Mouse (Mus musculus) limb, embryonic 14.5 days (tissue): Measurements from ENCODE around the gene Scd3. TPM values are rescaled to one million over a fixed set of nuclear protein-coding genes. Genes with fewer than 3 reads are reported as not detected.

Experiments used
- ATAC-seq: fragments of 200-750 bp; cut with Nextera tagmentation; 2 replicates; pipeline ENCODE4 v1.8.0; 2017; ENCODE audit warnings: low read depth, moderate number of reproducible peaks, moderate TSS enrichment; ENCODE audit not compliant: low FRiP score
- DNase-seq: peaks from one replicate; pipeline ENCODE4 v3.0.0-alpha.2; 2015; ENCODE audit warnings: low spot score
- H3K27ac ChIP-seq: fragments of 300-500 bp; sonication (generic); replicated peaks from 2 replicates; pipeline ENCODE4 v1.5.1; 2014; ENCODE audit warnings: low read depth, mild to moderate bottlenecking, low read length, moderate library complexity, mixed read lengths
- H3K27me3 ChIP-seq: fragments of 300-500 bp; sonication (generic); 2 replicates; pipeline ENCODE4 v1.6.1; 2014; ENCODE audit warnings: low read length, mixed read lengths; ENCODE audit not compliant: control insufficient read depth, insufficient read depth
- H3K36me3 ChIP-seq: fragments of 300-500 bp; sonication (generic); 2 replicates; pipeline ENCODE4 v1.6.1; 2014; ENCODE audit warnings: mild to moderate bottlenecking, low read length, moderate library complexity, mixed read lengths; ENCODE audit not compliant: control insufficient read depth, insufficient read depth
- H3K4me1 ChIP-seq: fragments of 300-500 bp; sonication (generic); 2 replicates; pipeline ENCODE4 v1.6.1; 2014; ENCODE audit warnings: antibody characterized with exemption, low read length, mixed read lengths; ENCODE audit not compliant: control insufficient read depth, insufficient read depth
- H3K4me2 ChIP-seq: fragments of 300-500 bp; sonication (generic); replicated peaks from 2 replicates; pipeline ENCODE4 v1.6.1; 2014; ENCODE audit warnings: low read depth, mild to moderate bottlenecking, low read length, moderate library complexity; ENCODE audit not compliant: severe bottlenecking
- H3K4me3 ChIP-seq: fragments of 300-500 bp; sonication (generic); replicated peaks from 2 replicates; pipeline ENCODE4 v1.5.1; 2014; ENCODE audit warnings: low read length
- H3K9ac ChIP-seq: fragments of 300-500 bp; sonication (generic); 2 replicates; pipeline ENCODE4 v1.6.1; 2014; ENCODE audit warnings: mild to moderate bottlenecking, low read depth, low read length, moderate library complexity; ENCODE audit not compliant: severe bottlenecking
- H3K9me3 ChIP-seq: fragments of 300-500 bp; sonication (generic); 2 replicates; pipeline ENCODE4 v1.6.1; 2016; ENCODE audit warnings: low read length; ENCODE audit not compliant: control insufficient read depth
- POLR2A ChIP-seq: fragments of 200-500 bp; IDR thresholded peaks from 2 replicates; pipeline ENCODE4 v1.8.0; 2012; ENCODE audit warnings: inconsistent platforms, mild to moderate bottlenecking, moderate library complexity, borderline replicate concordance; ENCODE audit not compliant: insufficient read depth, insufficient read length; ENCODE audit errors: extremely low read depth
- WGBS: fragments of 180-500 bp; shearing (Covaris S2); extraction: QIAGEN DNeasy Blood & Tissue Kit; methylation state at CpG from one replicate; pipeline ENCODE4 v1.1.7; 2014; 5-methylcytosine and 5-hydroxymethylcytosine counted together
- polyA plus RNA-seq, 2 experiments: library from polyadenylated mRNA; depleted of rRNA in 1 of 2; stranded (reverse) in 1 of 2; unstranded in 1 of 2; fragments of >200 nt; fragmentation: Nextera tagmentation in 1 of 2; extraction: Ambion mirVana in 1 of 2; gene quantifications; 2 replicates each; pipeline versions ENCODE4 v1.2.1 to v1.2.3; 2012 to 2014

Gene Scd3
- polyA plus RNA-seq, 2 experiments = 0.21 TPM; not detected in 1

DNA sequence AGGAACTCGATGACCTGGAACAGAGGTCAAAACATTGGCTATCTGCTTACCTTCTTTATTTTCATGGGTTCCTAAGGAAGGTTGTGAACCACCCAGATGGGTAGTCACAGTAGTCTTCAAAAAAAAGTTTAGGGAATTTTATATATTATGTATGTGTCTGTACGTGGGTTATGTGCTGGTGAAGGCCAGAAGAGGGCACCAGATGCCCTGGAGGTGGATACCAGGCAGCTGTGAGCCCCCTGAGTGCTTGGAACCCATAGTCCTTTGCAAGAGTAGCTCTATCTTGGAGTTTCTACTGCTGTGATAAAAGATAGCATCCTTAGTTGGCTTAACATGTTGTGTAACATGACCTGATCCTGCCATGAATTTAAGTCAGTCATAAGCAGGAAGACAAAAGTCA is 4.0 kb downstream of the Scd3 start:
- Histone ChIP-seq H3K4me2 (no peak overlapping the region), H3K4me3 (no peak overlapping the region), H3K9ac (no peak overlapping the region), H3K9me3 (no peaks in the 10 kb centered on the region), H3K27ac (no peak overlapping the region), H3K36me3 (no peaks in the 10 kb centered on the region), H3K27me3 (no peaks in the 10 kb centered on the region), H3K4me1 (no peaks in the 10 kb centered on the region)
- ATAC-seq (no peak), DNase-seq (no peak)
- TF ChIP-seq POLR2A = no peak
- 60% methylated on average over 2 of the region's 2 CpGs for WGBS

DNA sequence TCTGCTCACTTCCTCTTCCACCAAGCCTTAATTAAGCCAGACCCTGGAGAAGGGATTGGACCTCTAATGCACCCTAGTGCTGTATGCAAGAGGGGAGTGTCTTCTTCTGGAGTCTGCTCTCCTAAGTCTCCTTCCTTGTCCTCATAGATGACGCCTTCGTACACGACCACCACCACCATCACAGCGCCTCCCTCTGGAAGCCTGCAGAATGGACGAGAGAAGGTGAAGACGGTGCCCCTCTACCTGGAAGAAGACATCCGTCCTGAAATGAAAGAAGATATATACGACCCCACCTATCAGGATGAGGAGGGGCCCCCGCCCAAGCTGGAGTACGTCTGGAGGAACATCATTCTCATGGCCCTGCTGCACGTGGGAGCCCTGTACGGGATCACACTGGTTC is 12.2 kb downstream of the Scd3 start:
- H3K27ac ChIP-seq = no peak overlapping the region
- H3K4me2 ChIP-seq = no peak overlapping the region
- H3K27me3 ChIP-seq = no peaks in the 10 kb centered on the region
- no peaks in the 10 kb centered on the region for H3K9me3 ChIP-seq
- 76% methylated on average over 12 of the region's 12 CpGs for WGBS
- no peak for DNase-seq
- TF ChIP-seq POLR2A = no peak
- no peak overlapping the region for H3K9ac ChIP-seq
- no peak overlapping the region for H3K4me3 ChIP-seq
- H3K36me3 ChIP-seq = no peaks in the 10 kb centered on the region
- H3K4me1 ChIP-seq = no peaks in the 10 kb centered on the region
- ATAC-seq = no peak

DNA sequence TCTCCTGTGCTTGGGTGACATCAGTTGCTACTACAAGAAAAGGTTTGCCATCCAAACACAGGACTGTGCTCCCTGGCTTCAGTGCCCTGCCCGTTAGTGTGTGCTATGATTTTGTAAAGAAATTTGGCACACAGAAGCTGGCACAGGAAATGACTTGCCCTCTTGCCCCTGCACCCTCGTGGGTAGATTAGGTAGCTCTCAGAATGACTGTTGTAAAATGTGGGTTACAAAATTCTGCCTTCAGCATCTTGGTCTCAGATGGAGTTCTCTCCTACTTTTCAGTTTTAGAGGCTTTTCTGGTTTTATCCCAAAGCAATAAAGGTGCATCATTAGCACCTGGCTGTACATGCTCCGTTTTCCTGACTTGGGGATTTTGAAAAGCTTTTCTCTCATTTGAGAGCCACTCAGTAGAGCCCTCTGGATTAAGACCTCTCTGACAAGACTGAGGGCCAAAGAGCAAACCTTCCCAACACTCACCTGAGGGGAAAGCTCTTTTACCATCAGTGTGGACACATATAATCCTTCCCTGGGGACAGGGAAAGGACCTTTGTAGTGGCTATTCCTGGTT is 15.0 kb downstream of the Scd3 start:
- TF ChIP-seq POLR2A = no peak
- Histone ChIP-seq H3K36me3 (no peaks in the 10 kb centered on the region), H3K9ac (no peak overlapping the region), H3K4me3 (no peak overlapping the region), H3K27ac (no peak overlapping the region), H3K4me2 (no peak overlapping the region), H3K4me1 (no peaks in the 10 kb centered on the region), H3K27me3 (no peaks in the 10 kb centered on the region), H3K9me3 (no peaks in the 10 kb centered on the region)
- DNase-seq (no peak), ATAC-seq (no peak)
- 51% methylated on average over 3 of the region's 3 CpGs for whole genome bisulfite sequencing

- Histone ChIP-seq H3K9ac (no peak overlapping the region), H3K4me2 (no peak overlapping the region), H3K27ac (no peak overlapping the region), H3K36me3 (no peaks in the 10 kb centered on the region), H3K4me3 (no peak overlapping the region), H3K27me3 (no peaks in the 10 kb centered on the region), H3K9me3 (no peaks in the 10 kb centered on the region), H3K4me1 (no peaks in the 10 kb centered on the region)
- 91% methylated on average over 5 of the region's 5 CpGs for WGBS
- ATAC-seq (no peak), DNase-seq (no peak)
- no peak for TF ChIP-seq POLR2A
Measured at GRCm38 (mm10) chr19:44225728-44226127, 22.7 kb downstream of the Scd3 start.

- H3K4me1 ChIP-seq = no peaks in the 10 kb centered on the region
- H3K9me3 ChIP-seq = no peaks in the 10 kb centered on the region
- no peaks in the 10 kb centered on the region for H3K36me3 ChIP-seq
- no peak for TF ChIP-seq POLR2A
- 68% methylated on average over 2 of the region's 2 CpGs for WGBS
- DNase-seq (peak; percentile 6), ATAC-seq (no peak)
- no peaks in the 10 kb centered on the region for H3K27me3 ChIP-seq
- no peak overlapping the region for H3K9ac ChIP-seq
- H3K27ac ChIP-seq = no peak overlapping the region
- H3K4me3 ChIP-seq = no peak overlapping the region
- H3K4me2 ChIP-seq = no peak overlapping the region
Measured at GRCm38 (mm10) chr19:44229776-44230175, 26.7 kb downstream of the Scd3 start.

GRCm38 (mm10) chr19:44230212-44230611 is 27.1 kb downstream of the Scd3 start:
- no peak for ATAC-seq
- Histone ChIP-seq H3K4me1 (no peaks in the 10 kb centered on the region), H3K9me3 (no peaks in the 10 kb centered on the region), H3K27me3 (no peaks in the 10 kb centered on the region), H3K27ac (no peak overlapping the region), H3K4me3 (no peak overlapping the region), H3K9ac (no peak overlapping the region), H3K4me2 (no peak overlapping the region), H3K36me3 (no peaks in the 10 kb centered on the region)
- DNase-seq = no peak
- 67% methylated on average over 3 of the region's 3 CpGs for WGBS
- no peak for TF ChIP-seq POLR2A
